Mouse (Mus musculus) heart, embryonic 13.5 days (tissue): ENCODE measurements around the gene Fhod1. TPM values are rescaled to one million over a fixed set of nuclear protein-coding genes. Genes with fewer than 3 reads are reported as not detected.
A peak's percentile ranks its signal among the peaks of the same experiment; 100 is the strongest.
"Not testable (repeated sequence)": the region's sequence is repeated elsewhere in the genome, so short reads cannot be mapped to it uniquely, and the experiment has no call there.

Experiments used
- ATAC-seq: fragments of 200-750 bp; cut with Nextera tagmentation; 2 replicates; pipeline ENCODE4 v1.8.0; 2017; ENCODE audit warnings: moderate TSS enrichment; ENCODE audit not compliant: insufficient number of reproducible peaks, low FRiP score, low TSS enrichment; ENCODE audit errors: extremely low read depth
- H3K27ac ChIP-seq: fragments of 300-500 bp; sonication (generic); replicated peaks from 2 replicates; pipeline ENCODE4 v1.5.1; 2015; ENCODE audit warnings: moderate library complexity, mild to moderate bottlenecking, inconsistent platforms
- H3K27me3 ChIP-seq: fragments of 300-500 bp; sonication (generic); replicated peaks from 2 replicates; pipeline ENCODE4 v1.6.1; 2015; ENCODE audit warnings: mild to moderate bottlenecking, inconsistent platforms
- H3K36me3 ChIP-seq: fragments of 300-500 bp; sonication (generic); 2 replicates; pipeline ENCODE4 v1.6.1; 2015; ENCODE audit warnings: mild to moderate bottlenecking, inconsistent platforms
- H3K4me1 ChIP-seq: fragments of 300-500 bp; sonication (generic); 2 replicates; pipeline ENCODE4 v1.6.1; 2015; ENCODE audit warnings: inconsistent platforms
- H3K4me2 ChIP-seq: fragments of 300-500 bp; sonication (generic); 2 replicates; pipeline ENCODE4 v1.6.1; 2015; ENCODE audit warnings: inconsistent platforms, mild to moderate bottlenecking, moderate library complexity
- H3K4me3 ChIP-seq: fragments of 300-500 bp; sonication (generic); 2 replicates; pipeline ENCODE4 v1.5.1; 2015; ENCODE audit warnings: moderate library complexity, mild to moderate bottlenecking, inconsistent platforms
- H3K9ac ChIP-seq: fragments of 300-500 bp; sonication (generic); 2 replicates; pipeline ENCODE4 v1.6.1; 2015; ENCODE audit warnings: inconsistent platforms, mild to moderate bottlenecking, moderate library complexity
- H3K9me3 ChIP-seq: fragments of 300-500 bp; sonication (generic); 2 replicates; pipeline ENCODE4 v1.6.1; 2016; ENCODE audit warnings: inconsistent platforms
- WGBS: fragments of 180-500 bp; shearing (Covaris S2); methylation state at CpG from one replicate; pipeline ENCODE4 v1.1.7; 2015; ENCODE audit warnings: mixed read lengths; 5-methylcytosine and 5-hydroxymethylcytosine counted together
- polyA plus RNA-seq: library from polyadenylated mRNA; unstranded; fragments of >200 nt; fragmentation: Nextera tagmentation; extraction: Ambion mirVana; gene quantifications from 2 replicates; pipeline ENCODE4 v1.2.1, GENCODE M21; 2015

The Fhod1 gene
- polyA plus RNA-seq, 1 experiment from 2014 or later = 2.0 TPM

DNA sequence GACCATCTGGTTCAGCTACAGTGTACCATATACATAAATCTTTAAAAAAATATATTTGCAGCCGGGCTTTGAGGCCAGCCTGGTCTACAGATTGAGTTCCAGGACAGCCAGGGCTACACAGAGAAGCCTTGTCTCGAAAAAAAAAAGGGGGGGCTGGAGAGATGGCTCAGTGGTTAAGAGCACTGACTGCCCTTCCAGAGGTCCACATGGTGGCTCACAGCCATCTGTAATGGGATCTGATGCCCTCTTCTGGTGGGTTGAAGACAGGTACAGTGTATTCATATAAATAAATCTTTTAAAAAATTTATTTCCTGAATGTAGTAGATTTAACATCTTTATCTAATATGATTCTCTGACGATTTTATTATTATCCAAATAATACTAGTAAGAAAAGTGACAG lies 56.0 kb downstream of the Fhod1 start:
- H3K36me3 ChIP-seq, H3K4me3 ChIP-seq, H3K4me2 ChIP-seq, ATAC-seq, H3K27ac ChIP-seq, H3K9ac ChIP-seq, H3K9me3 ChIP-seq: not testable (repeated sequence)
- H3K27me3 ChIP-seq = peaks cover 42% of the 10 kb centered on the region
- 56% methylated on average over 3 of the region's 3 CpGs for WGBS
- H3K4me1 ChIP-seq = peaks cover 34% of the 10 kb centered on the region

DNA sequence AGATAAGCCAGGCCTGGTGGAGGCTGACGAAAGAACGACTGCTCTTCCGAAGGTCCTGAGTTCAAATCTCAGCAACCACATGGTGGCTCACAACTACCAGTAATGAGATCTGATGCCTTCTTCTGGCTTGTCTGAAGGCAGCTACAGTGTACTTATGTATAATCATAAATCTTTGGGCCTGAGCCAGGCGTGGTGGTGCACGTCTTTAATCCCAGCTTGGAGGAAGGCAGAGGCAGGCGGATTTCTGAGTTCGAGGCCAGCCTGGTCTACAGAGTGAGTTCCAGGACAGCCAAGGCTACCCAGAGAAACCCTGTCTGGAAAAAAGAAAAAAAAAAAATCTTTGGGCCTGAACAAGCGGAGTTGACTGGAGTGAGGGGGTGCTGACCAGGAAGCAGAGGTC lies 56.4 kb downstream of the Fhod1 start:
- peaks cover 30% of the 10 kb centered on the region for H3K4me1 ChIP-seq
- not testable (repeated sequence) for H3K9me3 ChIP-seq, H3K4me2 ChIP-seq, H3K4me3 ChIP-seq, ATAC-seq, H3K36me3 ChIP-seq, H3K9ac ChIP-seq, H3K27ac ChIP-seq
- peaks cover 46% of the 10 kb centered on the region for H3K27me3 ChIP-seq
- WGBS = 75% methylated on average over 8 of the region's 8 CpGs

DNA sequence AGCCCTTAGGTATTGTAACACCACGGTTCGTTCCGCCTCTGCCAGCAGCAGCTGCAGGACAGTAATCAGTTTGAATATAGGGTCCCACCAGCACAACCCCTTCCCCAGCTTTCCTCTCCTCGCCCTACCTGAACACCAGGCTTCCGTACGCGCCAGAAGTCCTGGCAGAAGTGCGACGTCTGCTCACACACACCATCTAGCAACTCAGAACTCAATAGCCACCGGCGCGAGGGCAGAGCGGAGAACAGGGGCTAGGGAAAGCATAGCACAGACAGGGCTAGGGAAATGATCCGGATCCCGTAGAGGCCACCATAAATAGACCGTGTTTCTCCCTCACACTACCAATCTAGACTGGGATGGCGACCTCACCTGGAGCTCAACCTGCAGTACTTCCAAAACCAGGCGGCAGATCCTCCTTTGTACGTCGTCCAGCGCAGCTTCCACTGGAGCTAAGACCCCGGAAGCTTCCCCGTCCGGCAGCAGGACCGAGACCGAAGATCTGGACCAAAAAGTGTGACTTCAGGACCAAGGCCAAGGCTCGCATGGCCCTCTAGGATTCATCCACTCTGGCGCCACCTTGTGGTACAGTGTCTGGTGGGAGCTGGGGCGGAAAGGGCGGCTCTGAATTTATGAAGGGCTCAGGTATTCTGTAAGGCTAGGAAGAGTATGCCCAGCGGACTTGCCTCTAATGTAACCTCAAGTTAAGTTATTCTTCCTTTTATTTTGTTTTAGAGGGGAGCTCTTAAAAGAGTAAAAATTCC lies 57.0 kb downstream of the Fhod1 start:
- no peak for ATAC-seq
- 8% methylated on average over 31 of the region's 31 CpGs for WGBS
- Histone ChIP-seq H3K36me3 (no peaks in the 10 kb centered on the region), H3K4me1 (peaks cover 26% of the 10 kb centered on the region), H3K9me3 (no peaks in the 10 kb centered on the region), H3K4me3 (peak overlapping the region; percentile 59), H3K27me3 (peaks cover 49% of the 10 kb centered on the region), H3K9ac (no peak overlapping the region), H3K4me2 (peak overlapping the region; percentile 90), H3K27ac (no peak overlapping the region)

DNA sequence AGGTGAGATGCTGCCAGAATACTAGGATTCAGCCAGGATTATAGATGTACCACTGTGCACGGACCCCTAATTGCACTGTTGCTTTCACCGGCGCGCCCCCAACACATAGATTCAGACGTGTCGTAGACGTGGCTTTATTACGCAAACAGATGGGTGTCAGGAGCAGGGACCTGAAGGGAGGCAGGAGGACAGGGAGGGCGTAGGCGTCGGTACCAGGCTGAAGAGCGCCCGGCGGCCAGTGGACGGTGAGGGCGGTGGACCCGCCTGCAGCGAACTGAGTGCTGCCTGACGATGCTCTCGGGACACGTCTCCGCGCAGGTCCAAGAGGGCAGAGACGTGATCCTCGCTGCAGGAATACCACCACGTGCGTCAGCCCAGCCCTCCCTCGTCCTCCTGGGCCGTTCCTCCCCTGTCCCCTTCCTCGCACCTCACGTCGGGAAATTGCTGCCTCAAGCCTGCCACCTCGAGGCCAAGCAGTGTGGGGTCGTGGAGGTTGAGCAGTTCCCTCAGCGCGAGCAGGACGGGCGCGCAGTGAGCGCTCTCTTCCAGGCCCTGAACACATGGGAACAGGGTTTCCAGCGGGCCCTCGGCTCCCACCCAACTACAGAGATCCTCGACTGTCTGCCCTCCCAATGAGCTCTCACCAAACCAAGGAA lies 57.8 kb downstream of the Fhod1 start, which contains the start of gene 4931428F04Rik:
TSS of gene 4931428F04Rik (minus strand) at position 60 of the 656 bp plus-strand sequence.
- Histone ChIP-seq H3K9me3 (no peaks in the 10 kb centered on the region), H3K9ac (peak within 1 kb of the TSS; percentile 76), H3K4me3 (peak within 1 kb of the TSS; percentile 59), H3K36me3 (peaks cover 4% of the 10 kb centered on the region; the same call in 1 of the 2 replicates), H3K4me2 (peak within 1 kb of the TSS; percentile 90), H3K4me1 (peaks cover 26% of the 10 kb centered on the region), H3K27ac (peak within 1 kb of the TSS; percentile 72), H3K27me3 (peaks cover 51% of the 10 kb centered on the region)
- peak; percentile 32; the same call in 1 of the 2 replicates for ATAC-seq
- 2% methylated on average over 43 of the region's 43 CpGs for WGBS

DNA sequence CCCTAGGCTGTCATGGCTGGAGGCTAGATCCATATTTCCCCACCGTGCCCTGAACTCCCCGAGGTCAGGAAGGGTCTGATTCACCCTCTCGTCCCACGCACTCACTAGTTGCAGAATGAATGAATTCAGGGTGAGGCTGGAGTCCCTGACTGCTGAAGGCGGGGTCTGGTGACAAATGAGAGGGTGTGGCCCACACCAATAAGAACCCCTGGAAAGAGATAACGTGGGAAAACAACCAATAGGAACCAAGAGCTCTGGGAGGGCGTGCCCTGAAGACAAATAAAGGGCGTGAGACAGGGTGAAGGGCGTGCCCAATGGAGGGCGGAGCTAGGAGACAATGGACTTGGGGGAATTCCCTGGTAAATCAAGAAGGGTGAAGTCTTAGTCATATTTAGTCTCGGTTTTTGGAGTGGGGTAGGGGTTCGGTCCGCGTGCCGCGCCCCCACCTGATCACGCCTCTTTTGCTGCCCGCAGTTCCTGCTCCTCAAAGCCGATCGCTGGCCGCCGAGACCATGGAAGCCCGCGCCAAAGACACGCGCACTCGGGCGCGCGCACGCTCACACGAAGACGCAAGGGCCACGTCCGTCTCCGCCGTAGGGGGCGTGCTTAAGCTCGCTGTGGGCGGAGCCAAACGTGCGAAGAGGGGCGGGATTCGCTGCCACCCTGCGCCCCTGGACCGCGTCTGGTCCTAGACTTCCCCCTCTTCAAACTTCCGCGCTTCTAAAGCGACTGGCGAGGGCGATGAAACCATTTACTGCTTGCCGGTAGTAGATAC lies 58.6 kb downstream of the Fhod1 start:
- Histone ChIP-seq H3K4me2 (peak overlapping the region; percentile 90), H3K9ac (peak overlapping the region; percentile 76), H3K4me3 (peak overlapping the region; percentile 59), H3K27me3 (peaks cover 47% of the 10 kb centered on the region), H3K36me3 (peaks cover 4% of the 10 kb centered on the region; the same call in 1 of the 2 replicates), H3K9me3 (no peaks in the 10 kb centered on the region), H3K4me1 (peaks cover 26% of the 10 kb centered on the region), H3K27ac (peak overlapping the region; percentile 72)
- ATAC-seq = peak; percentile 81
- WGBS = 1% methylated on average over 53 of the region's 53 CpGs

DNA sequence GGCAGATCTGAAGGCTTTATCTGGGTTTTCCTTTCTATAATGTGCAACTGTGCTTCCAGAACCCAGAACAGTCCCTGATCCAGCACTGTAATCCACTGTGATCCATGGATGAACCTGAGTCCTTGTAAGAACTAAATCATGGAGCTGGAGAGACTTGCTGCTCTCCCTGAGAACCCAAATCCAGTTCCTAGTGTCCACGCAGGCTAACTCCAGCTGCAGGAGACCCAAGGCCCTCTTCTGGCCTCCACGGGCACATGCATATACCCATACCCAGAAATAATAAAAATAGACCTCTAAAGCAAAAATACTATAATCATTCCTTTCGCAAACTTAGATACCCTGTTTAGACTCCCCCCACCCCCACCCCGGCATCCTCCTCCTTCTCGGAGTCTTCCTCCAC lies 59.5 kb downstream of the Fhod1 start:
- H3K27ac ChIP-seq = no peak overlapping the region
- peaks cover 4% of the 10 kb centered on the region; the same call in 1 of the 2 replicates for H3K36me3 ChIP-seq
- H3K4me1 ChIP-seq = peaks cover 27% of the 10 kb centered on the region
- H3K9ac ChIP-seq = no peak overlapping the region
- ATAC-seq = no peak
- peak overlapping the region; percentile 90 for H3K4me2 ChIP-seq
- H3K9me3 ChIP-seq = no peaks in the 10 kb centered on the region
- 86% methylated on average over 5 of the region's 5 CpGs for WGBS
- peaks cover 44% of the 10 kb centered on the region for H3K27me3 ChIP-seq
- H3K4me3 ChIP-seq = peak overlapping the region; percentile 59; the same call in 1 of the 2 replicates

DNA sequence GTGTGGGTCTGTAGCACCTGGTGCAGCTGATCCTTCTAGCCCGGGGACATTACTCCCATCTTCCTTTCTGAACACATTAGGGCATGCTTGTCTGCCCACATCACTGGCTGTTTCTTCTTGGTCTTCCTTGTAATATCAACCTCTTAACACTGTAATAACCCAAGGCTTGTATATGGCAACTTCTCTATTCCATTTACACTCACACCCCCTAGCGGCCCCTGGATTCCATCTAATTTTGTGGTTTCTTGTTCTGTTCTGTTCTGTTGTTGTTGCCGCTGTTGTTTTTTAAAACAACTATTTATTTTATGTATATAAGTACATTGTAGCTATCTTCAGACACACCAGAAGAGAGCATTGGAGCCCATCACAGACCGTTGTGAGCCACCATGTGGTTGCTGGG lies 60.8 kb downstream of the Fhod1 start:
- WGBS = 87% methylated on average over 4 of the region's 4 CpGs
- Histone ChIP-seq H3K4me2 (no peak overlapping the region), H3K9me3 (no peaks in the 10 kb centered on the region), H3K27ac (no peak overlapping the region), H3K4me3 (no peak overlapping the region), H3K36me3 (peaks cover 13% of the 10 kb centered on the region), H3K27me3 (peaks cover 44% of the 10 kb centered on the region), H3K4me1 (peaks cover 30% of the 10 kb centered on the region), H3K9ac (no peak overlapping the region)
- ATAC-seq = no peak

DNA sequence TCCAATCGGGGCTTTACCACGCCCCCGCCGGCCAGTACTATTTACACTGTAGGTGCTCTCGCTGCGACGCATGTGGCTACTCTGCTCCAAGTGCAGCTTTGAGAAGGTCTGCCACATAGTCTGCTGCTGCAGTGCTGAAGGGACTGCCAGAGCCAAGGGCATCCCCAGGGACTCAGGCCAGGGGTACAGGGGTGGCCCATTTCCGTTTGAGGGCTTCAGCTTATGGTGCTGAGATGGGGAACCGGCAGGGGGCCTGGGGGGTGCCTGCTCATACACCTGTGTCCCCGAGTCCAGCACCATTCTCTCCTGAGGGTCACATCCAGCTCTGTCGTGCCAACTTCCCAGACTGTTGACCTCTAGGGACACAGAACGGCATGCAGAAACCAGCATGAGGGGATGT lies 62.2 kb downstream of the Fhod1 start:
- Histone ChIP-seq H3K36me3 (peaks cover 20% of the 10 kb centered on the region), H3K27me3 (peaks cover 51% of the 10 kb centered on the region), H3K4me3 (no peak overlapping the region), H3K4me2 (no peak overlapping the region), H3K9me3 (no peaks in the 10 kb centered on the region), H3K27ac (no peak overlapping the region), H3K4me1 (peaks cover 26% of the 10 kb centered on the region), H3K9ac (no peak overlapping the region)
- no peak for ATAC-seq
- 44% methylated on average over 12 of the region's 12 CpGs for WGBS

DNA sequence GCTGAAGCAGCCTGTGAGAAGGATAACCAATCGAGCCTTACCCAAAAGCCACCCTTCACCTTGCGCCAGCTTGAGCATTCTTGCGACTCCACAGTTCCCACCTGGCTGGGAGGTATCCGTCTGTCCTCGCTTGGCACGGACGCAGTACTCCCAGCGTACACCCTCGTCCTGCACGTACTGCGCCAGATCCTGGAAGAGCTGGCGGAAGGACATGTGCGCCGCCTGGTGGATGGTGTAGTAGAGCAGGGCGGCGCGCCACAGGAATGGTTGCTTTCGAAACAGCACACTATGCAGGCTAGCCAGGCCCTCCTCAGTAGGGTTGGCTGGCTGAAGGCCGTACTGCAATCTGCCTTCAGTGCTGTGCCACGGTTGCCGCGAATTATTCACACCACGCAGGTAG lies 64.7 kb downstream of the Fhod1 start:
- Histone ChIP-seq H3K4me3 (0 out of 2 replicates have a peak overlapping the region, but pooled peaks have one; percentile 8), H3K27me3 (peaks cover 66% of the 10 kb centered on the region), H3K4me2 (no peak overlapping the region; the same call in 1 of the 2 replicates), H3K4me1 (peaks cover 18% of the 10 kb centered on the region), H3K9ac (no peak overlapping the region), H3K36me3 (peaks cover 20% of the 10 kb centered on the region), H3K27ac (no peak overlapping the region), H3K9me3 (no peaks in the 10 kb centered on the region)
- ATAC-seq = no peak
- 25% methylated on average over 23 of the region's 23 CpGs for WGBS

DNA sequence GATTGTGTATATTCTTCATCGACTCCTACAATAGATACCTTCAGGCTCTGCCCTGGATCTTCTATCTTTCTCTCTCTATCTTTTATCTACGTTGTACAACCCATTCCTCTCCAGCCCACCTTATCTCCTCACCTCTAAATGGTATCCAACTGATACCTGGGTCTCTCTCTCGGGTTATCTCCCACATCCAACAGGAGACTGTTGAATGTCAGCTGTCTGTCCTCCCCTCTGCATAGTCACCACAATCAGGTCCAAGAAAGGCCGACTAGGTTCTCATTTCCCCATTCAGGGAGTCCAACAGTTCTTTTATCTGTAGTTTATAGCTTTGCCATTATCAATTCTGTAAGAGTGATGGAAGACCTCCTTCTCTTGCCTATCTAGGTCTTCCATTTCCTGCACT lies 65.5 kb downstream of the Fhod1 start:
- H3K9me3 ChIP-seq = no peaks in the 10 kb centered on the region
- no peak overlapping the region for H3K27ac ChIP-seq
- H3K9ac ChIP-seq = no peak overlapping the region
- peaks cover 74% of the 10 kb centered on the region for H3K27me3 ChIP-seq
- no peak overlapping the region for H3K4me2 ChIP-seq
- 53% methylated on average over 4 of the region's 4 CpGs for WGBS
- no peak overlapping the region for H3K4me3 ChIP-seq
- H3K36me3 ChIP-seq = peaks cover 20% of the 10 kb centered on the region
- peaks cover 17% of the 10 kb centered on the region for H3K4me1 ChIP-seq
- ATAC-seq = no peak

DNA sequence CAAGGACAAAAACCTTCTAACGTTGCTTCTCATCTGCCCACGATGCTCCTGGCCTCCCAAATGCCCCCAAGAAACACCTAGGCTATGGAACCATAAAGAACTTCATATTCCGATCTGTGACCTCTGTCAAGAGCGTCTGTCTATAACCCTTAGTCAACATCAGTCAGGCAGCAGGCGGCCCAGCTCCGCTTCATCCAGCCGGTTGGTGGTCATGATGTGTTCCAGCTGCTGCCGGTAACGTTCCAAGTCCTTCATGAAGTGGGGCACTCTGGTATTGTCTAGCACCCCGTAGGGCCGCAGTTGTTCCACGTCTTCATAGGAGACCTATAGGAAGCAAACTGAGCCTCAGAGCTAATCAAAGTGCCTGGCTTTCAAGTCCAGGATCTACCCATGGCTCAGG lies 65.9 kb downstream of the Fhod1 start:
- Histone ChIP-seq H3K4me1 (peaks cover 17% of the 10 kb centered on the region), H3K9ac (no peak overlapping the region), H3K4me3 (no peak overlapping the region), H3K9me3 (no peaks in the 10 kb centered on the region), H3K27me3 (peaks cover 78% of the 10 kb centered on the region), H3K36me3 (peaks cover 20% of the 10 kb centered on the region), H3K4me2 (no peak overlapping the region), H3K27ac (no peak overlapping the region)
- WGBS = 83% methylated on average over 12 of the region's 12 CpGs
- ATAC-seq = no peak
